Mouse (Mus musculus): ENCODE measurements at regions not wholly inside any gene's neighbourhood (a gene's known extent, or its start where the extent isn't known, plus 50 kb on each side); places are given as distances from the start of the nearest gene placed in this dataset.

DNA sequence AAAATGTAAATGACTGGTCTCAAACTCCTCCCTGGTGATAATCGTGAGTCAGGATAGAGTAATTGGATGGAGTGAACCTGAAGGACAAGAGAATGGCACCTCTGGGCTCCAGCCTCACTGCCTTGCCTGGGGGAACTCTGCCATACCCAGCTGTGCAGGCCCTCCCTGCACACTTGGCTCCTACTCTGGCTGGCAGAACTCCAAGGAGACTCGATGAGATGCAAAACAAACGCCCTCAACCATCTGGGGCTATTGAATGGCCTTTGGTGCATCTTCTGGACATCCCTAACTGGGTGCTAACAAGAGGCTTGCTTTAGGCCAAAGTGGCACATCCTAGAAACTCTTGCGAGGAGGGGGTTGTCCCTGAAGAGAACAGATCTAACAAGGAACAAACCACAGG lies 81.6 kb upstream of the Bcor start:
- no peak for TF ChIP-seq EP300 (IDR thresholded peaks at IDR 0.05; ENCODE audit: low read depth)
- no peak for TF ChIP-seq CTCF (IDR thresholded peaks at IDR 0.05; ENCODE audit: low read depth)
